Mouse (Mus musculus) frontal cortex, adult (tissue): Measurements from ENCODE around the gene Cadps.

ENCODE experiments used
- ATAC-seq: cut with Nextera tagmentation; 2 replicates; pipeline ENCODE4 v1.9.2; 2017; ENCODE audit warnings: mild to moderate bottlenecking, moderate library complexity, mixed read lengths; ENCODE audit not compliant: low TSS enrichment

The Cadps gene

GRCm38 (mm10) chr14:12341789-12342457 lies 481.0 kb downstream of the Cadps start:
- no peak for ATAC-seq

GRCm38 (mm10) chr14:12341075-12341788 lies 481.6 kb downstream of the Cadps start:
- no peak for ATAC-seq

GRCm38 (mm10) chr14:12340238-12341074 lies 482.4 kb downstream of the Cadps start:
- ATAC-seq, result 0 out of 2 replicates have a peak, but pooled peaks have one; percentile 10

GRCm38 (mm10) chr14:12338811-12339565 lies 483.9 kb downstream of the Cadps start:
- ATAC-seq, result no peak

- ATAC-seq, result peak; percentile 10; the same call in 1 of the 2 replicates
Measured at GRCm38 (mm10) chr14:12337998-12338809, 484.7 kb downstream of the Cadps start.

GRCm38 (mm10) chr14:12337421-12337997 lies 485.4 kb downstream of the Cadps start:
- peak; percentile 32; the same call in 1 of the 2 replicates for ATAC-seq

GRCm38 (mm10) chr14:12334925-12335324 lies 488.0 kb downstream of the Cadps start:
- ATAC-seq, result no peak

GRCm38 (mm10) chr14:12333622-12334021 lies 489.3 kb downstream of the Cadps start:
- ATAC-seq, result no peak
